Mouse (Mus musculus): ENCODE results near the gene Ttc30a2. TPM values are rescaled to one million over a fixed set of nuclear protein-coding genes. Genes with fewer than 3 reads are reported as not detected.

Gene Ttc30a2
- polyA plus RNA-seq, 1 experiment from 2014 or later: 0.47 TPM

Other genes starting within 250 kb of the Ttc30a2 start
- 25.2 and 25.8 TPM in 2 replicates for gene Agps, start 146.0 kb downstream of the Ttc30a2 start, polyA plus RNA-seq (2015; fragmentation: Nextera tagmentation; extraction: Ambion mirVana)
- gene Ttc30b, start 39.6 kb downstream of the Ttc30a2 start, polyA plus RNA-seq (2015; fragmentation: Nextera tagmentation; extraction: Ambion mirVana): 15.3 and 19.3 TPM in 2 replicates
- gene Ttc30a1, start 3.8 kb upstream of the Ttc30a2 start, polyA plus RNA-seq (2015; fragmentation: Nextera tagmentation; extraction: Ambion mirVana): 7.7 and 8.4 TPM in 2 replicates